Mouse (Mus musculus) neural tube, embryonic 15.5 days (tissue): Measurements from ENCODE around the gene Gm28308. TPM values are rescaled to one million over a fixed set of nuclear protein-coding genes. Genes with fewer than 3 reads are reported as not detected.
A peak's percentile ranks its signal among the peaks of the same experiment; 100 is the strongest.

Experiments
- ATAC-seq: fragments of 200-750 bp; cut with Nextera tagmentation; 2 replicates; pipeline ENCODE4 v1.8.0; 2017; ENCODE audit warnings: mild to moderate bottlenecking, moderate TSS enrichment, moderate library complexity; ENCODE audit not compliant: low FRiP score
- H3K27ac ChIP-seq: fragments of 300-500 bp; sonication (generic); replicated peaks from 2 replicates; pipeline ENCODE4 v1.5.1; 2015; ENCODE audit warnings: mild to moderate bottlenecking, inconsistent platforms
- H3K27me3 ChIP-seq: fragments of 300-500 bp; sonication (generic); replicated peaks from 2 replicates; pipeline ENCODE4 v1.6.1; 2015; ENCODE audit warnings: inconsistent platforms
- H3K36me3 ChIP-seq: fragments of 300-500 bp; sonication (generic); 2 replicates; pipeline ENCODE4 v1.6.1; 2015; ENCODE audit warnings: inconsistent platforms
- H3K4me1 ChIP-seq: fragments of 300-500 bp; sonication (generic); 2 replicates; pipeline ENCODE4 v1.6.1; 2015; ENCODE audit warnings: inconsistent platforms
- H3K4me2 ChIP-seq: fragments of 300-500 bp; sonication (generic); 2 replicates; pipeline ENCODE4 v1.6.1; 2015; ENCODE audit warnings: inconsistent platforms, mild to moderate bottlenecking, moderate library complexity
- H3K4me3 ChIP-seq: fragments of 300-500 bp; sonication (generic); replicated peaks from 2 replicates; pipeline ENCODE4 v1.5.1; 2015; ENCODE audit warnings: mild to moderate bottlenecking, inconsistent platforms
- H3K9ac ChIP-seq: fragments of 300-500 bp; sonication (generic); replicated peaks from 2 replicates; pipeline ENCODE4 v1.6.1; 2015; ENCODE audit warnings: mild to moderate bottlenecking, inconsistent platforms
- H3K9me3 ChIP-seq: fragments of 300-500 bp; sonication (generic); replicated peaks from 2 replicates; pipeline ENCODE4 v1.6.1; 2016; ENCODE audit warnings: inconsistent platforms
- WGBS: fragments of 180-500 bp; shearing (Covaris S2); methylation state at CpG from one replicate; pipeline ENCODE4 v1.1.7; 2015; ENCODE audit warnings: mixed read lengths; 5-methylcytosine and 5-hydroxymethylcytosine counted together
- polyA plus RNA-seq: library from polyadenylated mRNA; unstranded; fragments of >200 nt; fragmentation: Nextera tagmentation; extraction: Ambion mirVana; gene quantifications from 2 replicates; pipeline ENCODE4 v1.2.1, GENCODE M21; 2015

Gm28308 gene
- polyA plus RNA-seq, 1 experiment from 2014 or later, result not detected

DNA sequence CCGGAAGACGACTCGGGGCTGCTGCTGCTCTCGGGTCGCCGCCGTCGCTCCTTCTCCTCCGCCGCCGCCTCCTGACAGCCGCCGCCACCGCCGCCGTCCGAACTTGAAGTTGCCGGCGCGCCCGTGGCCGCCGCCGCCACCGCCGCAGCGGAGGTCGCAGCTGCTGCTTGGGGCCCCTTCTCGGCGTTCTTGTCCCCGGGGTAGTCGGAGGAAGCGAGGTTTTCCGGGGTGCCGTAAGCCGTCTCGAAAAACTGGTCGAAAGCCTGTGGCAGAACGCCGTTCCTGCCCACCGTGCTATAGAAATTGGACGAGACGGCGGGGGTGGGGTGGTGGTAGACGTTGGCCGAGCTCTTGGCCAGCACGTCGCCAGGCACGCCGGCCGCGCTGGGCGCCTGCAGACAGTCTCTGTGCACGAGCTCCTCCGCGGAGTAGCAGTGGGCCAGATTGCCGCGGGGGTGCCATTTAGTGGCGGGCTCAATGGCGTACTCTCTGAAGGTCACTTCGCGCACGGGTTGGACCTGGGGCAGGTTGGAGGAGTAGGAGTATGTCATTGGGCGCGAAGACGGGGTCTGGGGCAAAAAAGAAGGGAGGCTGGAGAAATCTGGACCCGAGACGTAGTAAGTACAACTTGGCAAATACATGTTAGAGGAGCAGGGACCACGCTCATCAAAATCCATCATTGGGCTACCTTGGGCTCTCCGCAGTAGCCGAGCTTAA is 32.1 kb upstream of the Gm28308 start:
- Histone ChIP-seq H3K4me1 (0 out of 2 replicates have a peak, but pooled peaks cover 13% of the 10 kb centered on the region), H3K9me3 (no peaks in the 10 kb centered on the region), H3K9ac (peak overlapping the region; percentile 46), H3K4me2 (peak overlapping the region; percentile 50), H3K27ac (peak overlapping the region; percentile 76), H3K4me3 (peak overlapping the region; percentile 40), H3K36me3 (no peaks in the 10 kb centered on the region), H3K27me3 (peaks cover 76% of the 10 kb centered on the region)
- WGBS, result 1% methylated on average over 71 of the region's 71 CpGs
- no peak for ATAC-seq

DNA sequence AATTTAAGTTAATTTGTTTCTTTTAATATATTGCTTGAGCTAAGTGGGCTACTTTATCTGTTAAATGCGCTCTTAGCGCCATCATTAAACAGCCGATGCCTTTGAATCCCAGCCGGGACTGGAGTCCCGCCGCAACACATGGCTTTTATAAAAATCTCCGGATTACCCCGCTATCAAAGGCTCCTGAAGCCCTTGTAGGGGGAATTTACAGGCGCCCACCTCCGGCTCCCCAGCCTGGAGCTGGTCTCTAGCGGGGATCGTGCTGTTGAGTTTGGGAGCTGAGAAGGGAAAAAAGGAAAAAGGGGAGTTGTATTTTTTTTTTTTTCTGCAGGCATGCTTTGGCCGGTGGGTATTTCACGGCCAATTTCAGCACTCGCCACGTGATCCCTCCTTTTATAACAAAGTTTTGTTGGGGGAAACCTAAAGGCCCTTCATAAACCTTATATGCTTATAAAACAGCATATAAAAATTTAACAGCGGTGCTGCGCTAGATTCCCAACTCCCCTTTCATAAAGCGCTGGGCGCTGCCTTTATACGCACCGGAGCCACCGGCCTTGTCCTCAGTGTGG is 31.4 kb upstream of the Gm28308 start:
- peaks cover 70% of the 10 kb centered on the region for H3K27me3 ChIP-seq
- H3K4me2 ChIP-seq, result peak overlapping the region; percentile 50
- no peaks in the 10 kb centered on the region for H3K36me3 ChIP-seq
- 0 out of 2 replicates have a peak, but pooled peaks cover 13% of the 10 kb centered on the region for H3K4me1 ChIP-seq
- H3K9me3 ChIP-seq, result no peaks in the 10 kb centered on the region
- peak overlapping the region; percentile 76 for H3K27ac ChIP-seq
- peak overlapping the region; percentile 46 for H3K9ac ChIP-seq
- no peak for ATAC-seq
- WGBS, result 2% methylated on average over 23 of the region's 23 CpGs
- peak overlapping the region; percentile 40 for H3K4me3 ChIP-seq

DNA sequence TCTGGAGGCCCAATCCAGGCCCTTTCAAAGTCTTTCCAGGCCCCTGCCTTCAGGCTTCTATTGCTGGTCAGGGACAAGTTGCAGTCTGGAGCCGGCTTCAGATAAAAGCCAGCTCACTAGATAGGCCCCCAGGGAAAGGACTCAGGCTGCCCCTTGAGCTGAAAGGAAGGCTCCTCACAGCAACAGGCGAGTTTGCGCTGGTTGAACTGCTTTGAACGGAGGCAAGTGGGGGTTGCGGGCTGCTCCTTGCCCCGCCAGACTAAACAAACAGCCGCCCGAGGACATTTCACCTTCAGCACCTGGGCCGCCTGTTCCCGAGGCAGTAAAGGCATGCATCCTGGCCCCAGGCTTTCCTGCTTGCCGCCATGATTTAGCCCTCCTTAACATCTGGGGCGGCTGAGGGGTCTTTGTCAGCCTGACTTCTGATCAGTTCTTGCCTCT is 30.6 kb upstream of the Gm28308 start:
- Histone ChIP-seq H3K4me3 (peak overlapping the region; percentile 40), H3K9me3 (no peaks in the 10 kb centered on the region), H3K4me1 (0 out of 2 replicates have a peak, but pooled peaks cover 13% of the 10 kb centered on the region), H3K36me3 (no peaks in the 10 kb centered on the region), H3K27ac (no peak overlapping the region; the same call in 1 of the 2 replicates), H3K27me3 (peaks cover 61% of the 10 kb centered on the region), H3K4me2 (peak overlapping the region; percentile 50), H3K9ac (no peak overlapping the region)
- ATAC-seq, result no peak
- 9% methylated on average over 12 of the region's 12 CpGs for WGBS

DNA sequence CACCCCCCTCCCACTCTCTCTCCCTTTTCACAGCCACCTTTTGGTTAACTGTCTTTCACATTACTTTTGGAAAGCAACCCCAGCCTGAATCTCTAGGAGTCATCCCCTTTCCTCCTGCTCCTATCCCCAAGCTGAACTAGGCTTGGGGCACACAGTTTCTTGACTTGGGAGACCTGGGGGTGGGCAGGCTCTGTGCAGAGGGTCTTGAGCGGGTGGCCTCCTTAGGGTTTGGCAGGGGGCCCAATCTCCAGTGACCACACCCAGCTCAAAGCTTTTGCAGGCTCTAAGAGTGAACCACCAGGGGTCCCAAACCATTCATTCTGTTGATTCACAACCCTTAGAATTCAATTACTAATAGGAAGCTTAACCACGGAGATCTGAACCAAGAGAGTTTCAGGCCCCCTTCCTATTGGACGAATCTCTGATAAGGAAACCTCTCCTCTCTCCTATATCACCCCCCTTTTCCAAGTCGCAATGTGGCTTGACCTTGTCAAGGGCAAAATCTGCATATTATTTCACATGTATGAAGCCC is 29.7 kb upstream of the Gm28308 start:
- 11% methylated on average over 4 of the region's 4 CpGs for WGBS
- Histone ChIP-seq H3K9ac (no peak overlapping the region), H3K4me3 (peak overlapping the region; percentile 40; the same call in 1 of the 2 replicates), H3K27ac (no peak overlapping the region), H3K4me1 (0 out of 2 replicates have a peak, but pooled peaks cover 13% of the 10 kb centered on the region), H3K9me3 (no peaks in the 10 kb centered on the region), H3K36me3 (no peaks in the 10 kb centered on the region), H3K4me2 (peak overlapping the region; percentile 50), H3K27me3 (peaks cover 56% of the 10 kb centered on the region)
- no peak for ATAC-seq

DNA sequence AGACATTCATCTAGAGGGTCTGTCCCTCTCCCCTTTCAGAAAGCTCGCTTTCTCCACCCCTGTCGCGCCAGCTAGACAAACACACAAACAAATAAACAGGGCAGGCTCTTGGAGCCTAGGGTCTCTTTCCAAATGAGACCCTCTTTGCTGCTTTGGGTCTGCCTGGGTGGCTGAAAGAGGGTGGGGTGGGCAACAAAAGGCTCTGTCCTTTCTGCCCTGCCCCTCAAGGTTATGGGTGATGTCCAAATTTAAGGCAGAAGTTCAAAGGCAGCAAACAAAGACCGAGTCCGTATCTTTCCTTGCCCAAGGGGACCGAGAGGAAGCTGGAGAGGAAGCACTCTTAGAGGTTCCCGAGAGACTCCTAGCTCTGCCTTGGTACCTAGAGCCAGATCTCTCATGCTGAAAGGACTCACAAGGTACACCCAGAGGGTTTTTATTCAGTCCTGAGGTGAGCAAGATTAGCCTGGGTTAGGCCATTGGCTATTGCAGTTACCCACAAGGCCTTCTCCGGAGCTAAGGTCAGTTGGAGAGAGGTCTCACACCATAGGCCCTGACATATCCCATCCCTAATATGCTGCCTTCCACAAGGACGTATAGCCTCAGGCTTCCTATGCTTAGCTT is 28.0 kb upstream of the Gm28308 start:
- no peak overlapping the region for H3K9ac ChIP-seq
- WGBS, result 11% methylated on average over 9 of the region's 9 CpGs
- peaks cover 59% of the 10 kb centered on the region for H3K27me3 ChIP-seq
- peak overlapping the region; percentile 57 for H3K4me2 ChIP-seq
- H3K36me3 ChIP-seq, result no peaks in the 10 kb centered on the region
- peak overlapping the region; percentile 91 for H3K27ac ChIP-seq
- no peaks in the 10 kb centered on the region for H3K9me3 ChIP-seq
- peak overlapping the region; percentile 57; the same call in 1 of the 2 replicates for H3K4me3 ChIP-seq
- peak; percentile 14; the same call in 1 of the 2 replicates for ATAC-seq
- peaks cover 23% of the 10 kb centered on the region for H3K4me1 ChIP-seq

DNA sequence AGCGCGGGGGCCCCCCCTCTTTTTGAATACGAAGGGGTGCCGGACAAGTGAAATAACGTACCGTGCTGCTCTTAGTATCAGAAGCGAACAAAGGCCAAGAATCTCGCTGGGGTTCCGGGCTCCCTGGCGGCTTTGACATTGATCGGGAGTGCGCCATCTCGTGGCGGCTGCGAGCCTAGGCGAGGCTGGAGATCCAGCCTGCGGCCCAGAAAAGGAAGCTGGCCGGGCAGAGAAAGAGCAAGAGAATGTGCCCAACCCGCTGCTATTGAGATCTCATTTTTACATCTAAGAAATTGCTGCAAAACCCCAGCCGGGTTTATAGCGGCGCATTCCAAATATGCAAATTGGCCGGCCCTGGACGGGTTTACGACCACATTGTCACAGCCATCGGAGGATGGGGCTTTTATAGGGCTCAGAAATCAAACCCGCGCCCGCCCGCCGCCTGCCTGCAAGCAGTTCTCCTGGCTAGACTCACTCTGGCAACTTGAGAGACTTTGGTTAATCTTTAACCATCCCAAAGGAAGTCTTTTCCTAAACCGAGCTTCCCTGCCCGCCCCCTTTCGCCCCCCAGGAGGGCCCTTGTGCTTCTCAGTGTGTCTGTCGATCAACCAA is 27.4 kb upstream of the Gm28308 start, which contains the start of gene Hoxa10:
Gene Hoxa10, minus strand, starts transcription at position 466 of the 612 bp plus-strand sequence.
- peak within 1 kb of the TSS; percentile 91 for H3K27ac ChIP-seq
- no peaks in the 10 kb centered on the region for H3K9me3 ChIP-seq
- peaks cover 25% of the 10 kb centered on the region for H3K4me1 ChIP-seq
- peak within 1 kb of the TSS; percentile 65 for H3K9ac ChIP-seq
- 1% methylated on average over 34 of the region's 35 CpGs for WGBS
- peak within 1 kb of the TSS; percentile 57 for H3K4me2 ChIP-seq
- H3K27me3 ChIP-seq, result peaks cover 53% of the 10 kb centered on the region
- no peaks in the 10 kb centered on the region for H3K36me3 ChIP-seq
- peak within 1 kb of the TSS; percentile 57 for H3K4me3 ChIP-seq
- peak; percentile 62 for ATAC-seq

DNA sequence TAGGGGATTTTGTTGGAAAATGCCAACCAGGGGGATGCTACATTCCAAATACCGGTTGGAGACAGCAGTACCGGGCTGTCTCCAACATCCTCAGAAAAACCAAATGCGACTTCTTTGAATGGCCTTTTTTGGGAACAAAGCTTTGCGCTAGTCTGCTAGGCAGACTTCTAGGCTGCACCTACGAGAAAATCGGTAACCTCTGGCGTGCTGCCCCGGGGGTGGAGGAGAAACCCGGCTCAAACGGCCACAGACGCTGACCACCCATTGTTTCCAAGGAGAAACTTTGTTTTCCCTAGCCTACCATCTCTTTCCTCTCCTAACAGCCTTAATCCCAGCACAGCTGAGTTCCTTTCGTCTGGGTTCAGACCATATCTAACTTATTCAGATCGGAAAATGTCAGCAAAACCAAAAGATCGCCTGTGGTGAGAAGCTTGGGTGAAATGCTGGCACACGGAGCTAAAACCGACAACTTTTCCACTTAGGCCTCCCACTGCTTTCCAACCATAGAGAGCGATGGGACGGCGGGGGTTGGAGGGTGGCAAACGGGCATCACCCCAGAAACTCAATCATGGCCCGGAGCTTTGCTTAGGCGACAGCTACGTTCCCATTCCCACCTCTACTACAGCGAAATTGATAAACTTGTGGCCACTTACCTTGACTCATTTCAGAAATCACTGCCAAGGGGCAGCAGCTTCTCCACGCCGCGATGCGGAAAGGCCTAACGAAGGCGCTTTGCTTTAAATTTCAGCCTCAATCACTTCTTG is 26.7 kb upstream of the Gm28308 start:
- Histone ChIP-seq H3K9ac (peak overlapping the region; percentile 65), H3K4me1 (peaks cover 26% of the 10 kb centered on the region), H3K27ac (peak overlapping the region; percentile 91), H3K4me3 (peak overlapping the region; percentile 57), H3K36me3 (no peaks in the 10 kb centered on the region), H3K27me3 (peaks cover 46% of the 10 kb centered on the region), H3K4me2 (peak overlapping the region; percentile 57), H3K9me3 (no peaks in the 10 kb centered on the region)
- no peak for ATAC-seq
- 2% methylated on average over 30 of the region's 30 CpGs for WGBS

DNA sequence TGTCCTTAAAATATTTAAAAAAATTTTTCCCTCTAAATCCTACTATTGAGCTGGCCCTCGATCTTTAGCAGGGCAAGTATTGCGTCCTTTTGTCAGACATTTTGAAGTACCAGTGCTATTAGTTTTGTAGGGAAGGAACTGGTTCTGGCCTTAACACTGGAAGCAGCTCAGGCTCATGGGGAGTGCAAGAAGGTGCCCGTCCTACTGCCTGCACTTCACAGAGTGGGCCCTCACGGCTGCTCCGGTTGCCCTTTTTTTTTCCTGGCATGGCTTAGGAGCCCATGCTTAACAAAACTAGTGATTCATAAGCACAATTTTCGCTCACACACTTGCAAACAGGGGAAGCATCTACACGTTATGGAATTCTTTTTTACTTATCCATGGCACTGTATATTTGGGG is 25.8 kb upstream of the Gm28308 start:
- Histone ChIP-seq H3K4me2 (peak overlapping the region; percentile 57), H3K4me1 (peaks cover 30% of the 10 kb centered on the region), H3K9me3 (no peaks in the 10 kb centered on the region), H3K4me3 (peak overlapping the region; percentile 57), H3K27ac (no peak overlapping the region), H3K36me3 (no peaks in the 10 kb centered on the region), H3K9ac (no peak overlapping the region), H3K27me3 (peaks cover 45% of the 10 kb centered on the region)
- ATAC-seq, result no peak
- WGBS, result 4% methylated on average over 7 of the region's 7 CpGs

DNA sequence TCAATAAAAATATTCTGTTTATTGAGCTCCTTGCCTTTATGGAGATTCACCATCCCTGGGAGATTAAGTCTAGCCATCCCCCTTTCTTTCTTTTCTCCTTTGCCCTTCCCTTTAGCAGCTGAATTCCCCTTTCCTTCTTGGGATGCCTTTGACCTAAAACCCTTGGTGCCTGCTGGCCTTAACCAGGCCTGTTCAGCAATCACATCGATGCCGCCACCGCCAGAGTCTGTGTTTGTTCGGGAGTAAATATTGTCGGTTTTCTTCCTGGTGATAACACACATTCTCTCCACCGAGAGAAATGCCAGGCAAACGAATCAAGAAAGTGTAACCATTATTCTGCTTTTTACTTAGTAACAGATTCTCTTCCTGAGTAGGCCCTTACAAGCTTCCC is 25.0 kb upstream of the Gm28308 start:
- peak overlapping the region; percentile 31 for H3K9ac ChIP-seq
- H3K4me1 ChIP-seq, result peaks cover 35% of the 10 kb centered on the region
- no peak for ATAC-seq
- H3K36me3 ChIP-seq, result no peaks in the 10 kb centered on the region
- peak overlapping the region; percentile 57 for H3K4me2 ChIP-seq
- H3K4me3 ChIP-seq, result peak overlapping the region; percentile 57
- no peaks in the 10 kb centered on the region for H3K9me3 ChIP-seq
- WGBS, result 4% methylated on average over 7 of the region's 7 CpGs
- H3K27ac ChIP-seq, result peak overlapping the region; percentile 69
- peaks cover 37% of the 10 kb centered on the region for H3K27me3 ChIP-seq

DNA sequence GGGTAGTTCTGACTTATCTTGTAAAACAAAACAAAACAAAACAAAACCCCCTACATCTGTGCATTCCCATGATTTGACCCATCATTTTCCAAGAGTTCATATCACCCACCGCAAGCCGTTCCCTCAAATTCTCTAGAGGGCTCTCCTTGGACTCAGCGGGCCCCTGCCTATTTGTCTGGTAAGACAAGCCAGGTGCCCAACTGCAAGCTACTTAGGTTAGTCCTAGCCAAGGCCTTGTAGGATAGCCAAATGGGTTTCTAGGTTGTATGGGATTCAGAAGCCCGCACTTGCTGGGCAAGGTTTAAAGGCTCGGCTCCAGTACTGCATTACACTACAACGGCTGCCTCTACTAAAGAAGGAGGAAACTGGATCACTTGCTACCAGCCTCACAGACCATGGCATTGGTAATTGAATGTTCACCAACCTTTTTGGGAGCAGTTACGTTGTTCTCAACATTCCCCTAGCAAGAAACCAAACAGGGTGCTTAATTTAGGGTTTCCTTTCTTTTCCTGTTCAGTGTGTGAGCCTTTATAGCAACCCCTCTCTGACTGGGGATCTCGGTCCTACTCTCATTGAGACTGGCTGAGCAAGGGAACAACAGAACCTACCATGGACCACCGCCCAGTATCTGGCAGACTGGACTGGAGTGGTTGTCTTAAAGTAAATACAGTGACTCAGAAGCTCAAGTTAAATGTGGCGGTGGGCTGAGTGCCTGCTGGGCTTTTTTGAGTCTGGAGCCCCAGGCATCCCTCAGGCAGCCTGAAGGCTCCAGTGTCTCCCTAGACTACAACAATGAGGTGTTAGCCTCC is 24.4 kb upstream of the Gm28308 start:
- Histone ChIP-seq H3K4me1 (peaks cover 35% of the 10 kb centered on the region), H3K9ac (peak overlapping the region; percentile 31), H3K27ac (peak overlapping the region; percentile 69), H3K4me2 (peak overlapping the region; percentile 57), H3K4me3 (peak overlapping the region; percentile 57), H3K9me3 (no peaks in the 10 kb centered on the region), H3K27me3 (peaks cover 31% of the 10 kb centered on the region), H3K36me3 (no peaks in the 10 kb centered on the region)
- WGBS, result 15% methylated on average over 10 of the region's 10 CpGs
- ATAC-seq, result no peak
